Mouse (Mus musculus) gonadal fat pad, adult 2 months (tissue): Measurements from ENCODE around the gene Glis3. TPM values are rescaled to one million over a fixed set of nuclear protein-coding genes. Genes with fewer than 3 reads are reported as not detected.

Experiments used
- DNase-seq: peaks from one replicate; pipeline ENCODE4 v3.0.0-alpha.2; 2012; ENCODE audit warnings: low read depth
- polyA plus RNA-seq: library from polyadenylated mRNA; depleted of rRNA; stranded (reverse); fragments of >200 nt; gene quantifications from 2 replicates; pipeline ENCODE4 v1.2.3, GENCODE M21; 2012

Gene Glis3
- polyA plus RNA-seq, 1 experiment = 8.6 TPM

GRCm38 (mm10) chr19:28533576-28533975 is 146.3 kb downstream of the Glis3 start:
- no peak for DNase-seq

GRCm38 (mm10) chr19:28531750-28532149 is 148.1 kb downstream of the Glis3 start:
- no peak for DNase-seq

GRCm38 (mm10) chr19:28530846-28531245 is 149.0 kb downstream of the Glis3 start:
- DNase-seq = no peak

GRCm38 (mm10) chr19:28529006-28529405 is 150.9 kb downstream of the Glis3 start:
- no peak for DNase-seq

- DNase-seq = no peak
Observed at GRCm38 (mm10) chr19:28527446-28527845, 152.4 kb downstream of the Glis3 start.

GRCm38 (mm10) chr19:28525331-28525730 is 154.5 kb downstream of the Glis3 start:
- DNase-seq = no peak

- DNase-seq = no peak
Observed at GRCm38 (mm10) chr19:28522289-28522688, 157.6 kb downstream of the Glis3 start.

- DNase-seq = no peak
Observed at GRCm38 (mm10) chr19:28520761-28521181, 159.1 kb downstream of the Glis3 start.

- DNase-seq = no peak
Observed at GRCm38 (mm10) chr19:28520128-28520745, 159.6 kb downstream of the Glis3 start.

- no peak for DNase-seq
Observed at GRCm38 (mm10) chr19:28519296-28519695, 160.6 kb downstream of the Glis3 start.

GRCm38 (mm10) chr19:28518846-28519245 is 161.0 kb downstream of the Glis3 start:
- no peak for DNase-seq

GRCm38 (mm10) chr19:28518266-28518665 is 161.6 kb downstream of the Glis3 start:
- no peak for DNase-seq

- DNase-seq = peak; percentile 22
Observed at GRCm38 (mm10) chr19:28517464-28518080, 162.3 kb downstream of the Glis3 start.

GRCm38 (mm10) chr19:28516487-28516886 is 163.4 kb downstream of the Glis3 start:
- no peak for DNase-seq

- no peak for DNase-seq
Observed at GRCm38 (mm10) chr19:28512475-28512874, 167.4 kb downstream of the Glis3 start.

GRCm38 (mm10) chr19:28511910-28512309 is 168.0 kb downstream of the Glis3 start:
- no peak for DNase-seq

- DNase-seq = no peak
Observed at GRCm38 (mm10) chr19:28505376-28505775, 174.5 kb downstream of the Glis3 start.

GRCm38 (mm10) chr19:28503011-28503410 is 176.9 kb downstream of the Glis3 start:
- no peak for DNase-seq

- DNase-seq = no peak
Observed at GRCm38 (mm10) chr19:28500975-28501374, 178.9 kb downstream of the Glis3 start.

GRCm38 (mm10) chr19:28500505-28500904 is 179.4 kb downstream of the Glis3 start:
- DNase-seq = no peak

GRCm38 (mm10) chr19:28499786-28500185 is 180.1 kb downstream of the Glis3 start:
- DNase-seq = no peak

- DNase-seq = no peak
Observed at GRCm38 (mm10) chr19:28495926-28496325, 184.0 kb downstream of the Glis3 start.

GRCm38 (mm10) chr19:28493605-28494260 is 186.1 kb downstream of the Glis3 start:
- no peak for DNase-seq
